Mouse (Mus musculus) CH12.LX (cell line): Measurements from ENCODE around the gene Gm8281. TPM values are rescaled to one million over a fixed set of nuclear protein-coding genes. Genes with fewer than 3 reads are reported as not detected.
"Not testable (repeated sequence)": the region's sequence is repeated elsewhere in the genome, so short reads cannot be mapped to it uniquely, and the experiment has no call there.

Source experiments
- DNase-seq: peaks from one replicate; pipeline ENCODE4 v3.0.0-alpha.2; 2013; ENCODE audit errors: extremely low read depth
- H3K27ac ChIP-seq: 2 replicates; pipeline ENCODE4 v1.5.1; 2012; ENCODE audit warnings: low read depth, mild to moderate bottlenecking, control low read depth, moderate library complexity; ENCODE audit not compliant: insufficient read depth
- H3K27me3 ChIP-seq: replicated peaks from 2 replicates; pipeline ENCODE3; 2012; ENCODE audit warnings: inconsistent platforms
- H3K36me3 ChIP-seq, 2 experiments: replicated peaks in 1 of 2; 2 replicates each; pipeline versions ENCODE3 to v1.6.1; 2012; ENCODE audit warnings: inconsistent platforms in 1 of 2, low read length in 1 of 2, mild to moderate bottlenecking in 1 of 2, mixed read lengths in 1 of 2, moderate library complexity in 1 of 2; ENCODE audit not compliant: control insufficient read depth in 1 of 2, insufficient read depth in 1 of 2
- H3K4me1 ChIP-seq, 2 experiments: 2 replicates each; pipeline ENCODE4 v1.6.1; 2012; ENCODE audit warnings: inconsistent platforms in 1 of 2, moderate library complexity in 1 of 2; ENCODE audit not compliant: insufficient read depth in 2 of 2, control insufficient read depth in 1 of 2
- H3K4me2 ChIP-seq: 2 replicates; pipeline ENCODE4 v1.6.1; 2012; ENCODE audit warnings: low read depth, mild to moderate bottlenecking, control low read depth; ENCODE audit not compliant: poor library complexity, insufficient read depth, severe bottlenecking
- H3K4me3 ChIP-seq, 3 experiments: fragments of 150-350 bp in 1 of 3; sonication (generic) in 1 of 3; replicated peaks in 1 of 3; 2 replicates each; pipeline versions ENCODE3 to v1.5.1; 2011 to 2012; ENCODE audit warnings: low read depth in 2 of 3, low read length in 2 of 3, mild to moderate bottlenecking in 2 of 3, moderate library complexity in 2 of 3, control low read depth in 1 of 3, improper control_type of control experiment in 1 of 3, inconsistent platforms in 1 of 3, mixed read lengths in 1 of 3; ENCODE audit not compliant: poor library complexity in 1 of 3
- H3K79me2 ChIP-seq: replicated peaks from 2 replicates; pipeline ENCODE4 v1.6.1; 2012; ENCODE audit warnings: mild to moderate bottlenecking, moderate library complexity; ENCODE audit not compliant: control insufficient read depth, poor library complexity, insufficient read depth, severe bottlenecking; ENCODE audit errors: extremely low read depth
- H3K9ac ChIP-seq: 2 replicates; pipeline ENCODE4 v1.6.1; 2012; ENCODE audit warnings: low read depth, mild to moderate bottlenecking, control low read depth, moderate library complexity; ENCODE audit not compliant: insufficient read depth
- H3K9me3 ChIP-seq: replicated peaks from 2 replicates; pipeline ENCODE3; 2012; ENCODE audit warnings: low read length, inconsistent platforms, mixed read lengths
- dilution Hi-C: fragments of 300-500 bp; cut with MboI; formaldehyde crosslinking; loops from 2 replicates; pipeline ENCODE4 v1.14.3; 2020; ENCODE audit warnings: low sequenced_read_pairs; ENCODE audit not compliant: extremely low pct_unique_long_range_greater_than_20kb, extremely low pct_ligation_motif_present
- in situ Hi-C: fragments of 300-500 bp; cut with MboI; formaldehyde crosslinking; loops from 3 replicates; pipeline ENCODE4 v1.14.3; 2019; ENCODE audit warnings: low sequenced_read_pairs, low pct_ligation_motif_present, low pct_unique_long_range_greater_than_20kb, mixed read lengths
- polyA plus RNA-seq: library from polyadenylated mRNA; unstranded; fragments of >175 nt; gene quantifications from 2 replicates; pipeline ENCODE4 v1.2.1, GENCODE M21; 2012; ENCODE audit warnings: low read depth; ENCODE audit not compliant: insufficient read length
- total RNA-seq, 2 experiments: library from RNA; depleted of rRNA; stranded (reverse); fragments of 300-350 nt in 1 of 2; fragments of >200 nt in 1 of 2; gene quantifications; 2 replicates each; pipeline ENCODE4 v1.2.3; 2012 to 2014

Gm8281 gene
- total RNA-seq (2012; rRNA removed) (not detected in 2 replicates), total RNA-seq (2014; rRNA removed) (not detected in 2 replicates), polyA plus RNA-seq (not detected in 2 replicates)

- H3K4me1 ChIP-seq, H3K9me3 ChIP-seq, in situ Hi-C loops, dilution Hi-C loops, H3K4me3 ChIP-seq, H3K27ac ChIP-seq, H3K27me3 ChIP-seq, H3K36me3 ChIP-seq, H3K4me2 ChIP-seq, H3K9ac ChIP-seq, DNase-seq, H3K79me2 ChIP-seq: not testable (repeated sequence)
Observed at GRCm38 (mm10) chr14:5070611-5071490, at the start of gene Gm8281. Gene Gm8281, plus strand, starts transcription at chr14:5071040.

GRCm38 (mm10) chr14:5050329-5050728, 20.5 kb upstream of the Gm8281 start, which contains the start of gene 4930555G01Rik:
Gene 4930555G01Rik, plus strand, starts transcription at chr14:5050629.
- H3K4me3 ChIP-seq, H3K9ac ChIP-seq, H3K27me3 ChIP-seq, H3K4me1 ChIP-seq, DNase-seq, in situ Hi-C loops, dilution Hi-C loops, H3K36me3 ChIP-seq, H3K79me2 ChIP-seq, H3K27ac ChIP-seq, H3K4me2 ChIP-seq, H3K9me3 ChIP-seq: not testable (repeated sequence)

GRCm38 (mm10) chr14:5131219-5131618, 60.4 kb downstream of the Gm8281 start, which contains the start of gene Gm8279:
Gene Gm8279, plus strand, starts transcription at chr14:5131519.
- H3K36me3 ChIP-seq, H3K4me1 ChIP-seq, H3K9ac ChIP-seq, H3K79me2 ChIP-seq, H3K4me3 ChIP-seq, H3K9me3 ChIP-seq, DNase-seq, H3K27ac ChIP-seq, H3K4me2 ChIP-seq, dilution Hi-C loops, H3K27me3 ChIP-seq, in situ Hi-C loops: not testable (repeated sequence)

Other genes starting within 250 kb of the Gm8281 start
- not detected in 2 replicates for gene Gm3269, start 232.9 kb upstream of the Gm8281 start, total RNA-seq (2012; rRNA removed)
- not detected in 2 replicates for gene Gm3269, start 232.9 kb upstream of the Gm8281 start, total RNA-seq (2014; rRNA removed)
- gene Gm3269, start 232.9 kb upstream of the Gm8281 start, polyA plus RNA-seq: not detected in 2 replicates
- gene Gm3264, start 215.5 kb upstream of the Gm8281 start, total RNA-seq (2012; rRNA removed): not detected in 2 replicates
- gene Gm3264, start 215.5 kb upstream of the Gm8281 start, total RNA-seq (2014; rRNA removed): not detected in 2 replicates
- not detected in 2 replicates for gene Gm3264, start 215.5 kb upstream of the Gm8281 start, polyA plus RNA-seq
- gene Gm3278, start 178.6 kb upstream of the Gm8281 start, total RNA-seq (2012; rRNA removed): not detected in 2 replicates
- not detected in 2 replicates for gene Gm3278, start 178.6 kb upstream of the Gm8281 start, total RNA-seq (2014; rRNA removed)
- gene Gm3278, start 178.6 kb upstream of the Gm8281 start, polyA plus RNA-seq: not detected in 2 replicates
- gene Gm8297, start 87.1 kb upstream of the Gm8281 start, total RNA-seq (2012; rRNA removed): not detected in 2 replicates
- gene Gm8297, start 87.1 kb upstream of the Gm8281 start, total RNA-seq (2014; rRNA removed): not detected in 2 replicates
- gene Gm8297, start 87.1 kb upstream of the Gm8281 start, polyA plus RNA-seq: not detected in 2 replicates
- gene Gm3298, start 55.1 kb upstream of the Gm8281 start, total RNA-seq (2012; rRNA removed): not detected in 2 replicates
- not detected in 2 replicates for gene Gm3298, start 55.1 kb upstream of the Gm8281 start, total RNA-seq (2014; rRNA removed)
- not detected in 2 replicates for gene Gm3298, start 55.1 kb upstream of the Gm8281 start, polyA plus RNA-seq
- not detected in 2 replicates for gene 4930555G01Rik, start 20.4 kb upstream of the Gm8281 start, total RNA-seq (2012; rRNA removed)
- not detected in 2 replicates for gene 4930555G01Rik, start 20.4 kb upstream of the Gm8281 start, total RNA-seq (2014; rRNA removed)
- not detected in 2 replicates for gene 4930555G01Rik, start 20.4 kb upstream of the Gm8281 start, polyA plus RNA-seq
- not detected in 2 replicates for gene Gm8279, start 60.5 kb downstream of the Gm8281 start, total RNA-seq (2012; rRNA removed)
- gene Gm8279, start 60.5 kb downstream of the Gm8281 start, total RNA-seq (2014; rRNA removed): not detected in 2 replicates
- not detected in 2 replicates for gene Gm8279, start 60.5 kb downstream of the Gm8281 start, polyA plus RNA-seq
- gene Gm3317, start 93.5 kb downstream of the Gm8281 start, total RNA-seq (2012; rRNA removed): not detected in 2 replicates
- not detected in 2 replicates for gene Gm3317, start 93.5 kb downstream of the Gm8281 start, total RNA-seq (2014; rRNA removed)
- gene Gm3317, start 93.5 kb downstream of the Gm8281 start, polyA plus RNA-seq: not detected in 2 replicates
- gene Gm8271, start 114.8 kb downstream of the Gm8281 start, total RNA-seq (2012; rRNA removed): not detected in 2 replicates
- not detected in 2 replicates for gene Gm8271, start 114.8 kb downstream of the Gm8281 start, total RNA-seq (2014; rRNA removed)
- not detected in 2 replicates for gene Gm8271, start 114.8 kb downstream of the Gm8281 start, polyA plus RNA-seq
- not detected in 2 replicates for gene Gm3526, start 189.5 kb downstream of the Gm8281 start, total RNA-seq (2012; rRNA removed)
- not detected in 2 replicates for gene Gm3526, start 189.5 kb downstream of the Gm8281 start, total RNA-seq (2014; rRNA removed)
- gene Gm3526, start 189.5 kb downstream of the Gm8281 start, polyA plus RNA-seq: not detected in 2 replicates